Mouse (Mus musculus) erythroblast, embryonic 14.5 days (primary cell): ENCODE data around the gene Clec12b.

Experiments used
- GATA1 ChIP-seq: IDR thresholded peaks from 2 replicates; pipeline ENCODE4 v1.6.1; 2012; ENCODE audit warnings: low read length, inconsistent platforms, mixed read lengths
- TAL1 ChIP-seq: IDR thresholded peaks from 3 replicates; pipeline ENCODE4 v1.6.1; 2012; ENCODE audit warnings: low read length, inconsistent platforms, mixed read lengths

DNA sequence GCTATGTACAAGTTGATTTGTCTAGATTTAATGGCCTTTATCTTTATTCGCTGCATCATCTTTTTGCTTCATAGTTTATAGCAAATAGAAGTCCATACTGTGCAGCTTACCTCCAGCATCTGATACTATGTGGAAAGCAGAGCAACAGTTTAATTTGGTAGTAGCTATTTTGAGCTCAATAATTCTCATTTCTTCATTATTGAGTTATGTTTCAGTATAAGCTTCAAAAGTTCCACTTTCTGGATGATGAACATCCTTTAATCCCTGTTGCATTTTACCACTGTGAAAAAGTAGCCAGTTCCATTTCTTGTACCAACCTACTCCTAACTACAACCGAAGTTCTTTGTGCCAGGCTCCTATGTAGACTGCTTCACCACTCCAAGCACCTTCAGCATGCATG, 22.9 kb upstream of the Clec12b start, which contains the start of gene Clec9a:
- TF ChIP-seq GATA1 (no peak), TAL1 (no peak)
